Mouse (Mus musculus) ES-E14 (cell line): ENCODE results near the gene Ip6k1.

Experiments
- CHD2 ChIP-seq: IDR thresholded peaks from 2 replicates; pipeline ENCODE4 v1.6.1; 2014; ENCODE audit warnings: mild to moderate bottlenecking, low read depth, low read length, inconsistent platforms
- HCFC1 ChIP-seq: IDR thresholded peaks from 2 replicates; pipeline ENCODE4 v1.6.1; 2012; ENCODE audit warnings: low read length, inconsistent platforms, borderline replicate concordance; ENCODE audit not compliant: insufficient read depth
- MAFK ChIP-seq: IDR thresholded peaks from 2 replicates; pipeline ENCODE4 v1.6.1; 2014; ENCODE audit warnings: mild to moderate bottlenecking, low read depth, low read length, inconsistent platforms; ENCODE audit not compliant: insufficient read depth
- ZC3H11A ChIP-seq: IDR thresholded peaks from 2 replicates; pipeline ENCODE4 v1.6.1; 2012; ENCODE audit warnings: low read depth, mild to moderate bottlenecking, inconsistent platforms, low read length, borderline replicate concordance

GRCm38 (mm10) chr9:108049016-108049455, 46.7 kb downstream of the Ip6k1 start, which contains the start of gene Gmppb:
- TF ChIP-seq HCFC1 (0 out of 2 replicates have a peak, but pooled peaks have one; percentile 28), MAFK (no peak), CHD2 (no peak), ZC3H11A (no peak)
